Mouse (Mus musculus) G1E (cell line): ENCODE results near the gene Ndufa7.

Experiments used
- CTCF ChIP-seq: IDR thresholded peaks from 2 replicates; pipeline ENCODE4 v1.5.1; 2012; ENCODE audit warnings: low read depth, low read length, inconsistent platforms, mixed read lengths
- GATA1 ChIP-seq: IDR thresholded peaks from 2 replicates; pipeline ENCODE4 v1.6.1; 2012; ENCODE audit warnings: borderline replicate concordance, low read length, inconsistent platforms, mixed read lengths
- GATA2 ChIP-seq: IDR thresholded peaks from 2 replicates; pipeline ENCODE4 v1.6.1; 2012; ENCODE audit warnings: low read depth, low read length, inconsistent platforms, borderline replicate concordance
- POLR2AphosphoS5 ChIP-seq: IDR thresholded peaks from 2 replicates; pipeline ENCODE4 v1.6.1; 2012; ENCODE audit warnings: low read depth, low read length, inconsistent platforms; ENCODE audit not compliant: insufficient replicate concordance
- TAL1 ChIP-seq: conservative IDR thresholded peaks from 2 replicates; pipeline ENCODE4 v1.6.1; 2012; ENCODE audit warnings: low read depth, low read length, inconsistent platforms, mixed read lengths

DNA sequence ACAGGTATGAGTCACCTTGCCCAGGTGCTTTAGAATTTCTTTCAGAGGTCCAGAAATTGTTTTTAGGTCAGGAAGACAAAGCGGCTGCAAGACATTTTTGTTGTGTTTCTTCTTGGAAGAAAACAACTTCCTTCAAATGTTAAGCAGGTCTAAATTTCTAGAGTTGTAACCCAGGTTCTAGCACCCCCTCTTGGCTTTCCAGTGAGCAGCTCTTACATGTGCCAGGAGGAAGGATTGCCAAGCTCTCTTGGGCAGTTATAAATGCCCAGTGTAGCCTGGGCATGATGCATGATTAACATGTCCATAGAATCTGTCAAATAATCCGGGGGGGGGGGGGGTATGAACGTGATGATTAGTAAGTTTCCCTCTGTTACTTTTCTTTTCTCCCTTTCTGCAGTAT, 26.1 kb upstream of the Ndufa7 start:
- TF ChIP-seq CTCF = no peak
- no peak for TF ChIP-seq GATA2
- no peak for TF ChIP-seq POLR2AphosphoS5
- TF ChIP-seq TAL1 = no peak
- TF ChIP-seq GATA1 = no peak
